Mouse (Mus musculus): Measurements from ENCODE around the gene 1700123O20Rik. TPM values are rescaled to one million over a fixed set of nuclear protein-coding genes. Genes with fewer than 3 reads are reported as not detected.

Gene 1700123O20Rik
- 72.7 and 96.5 TPM in 2 replicates for polyA plus RNA-seq (2012; rRNA removed)

DNA sequence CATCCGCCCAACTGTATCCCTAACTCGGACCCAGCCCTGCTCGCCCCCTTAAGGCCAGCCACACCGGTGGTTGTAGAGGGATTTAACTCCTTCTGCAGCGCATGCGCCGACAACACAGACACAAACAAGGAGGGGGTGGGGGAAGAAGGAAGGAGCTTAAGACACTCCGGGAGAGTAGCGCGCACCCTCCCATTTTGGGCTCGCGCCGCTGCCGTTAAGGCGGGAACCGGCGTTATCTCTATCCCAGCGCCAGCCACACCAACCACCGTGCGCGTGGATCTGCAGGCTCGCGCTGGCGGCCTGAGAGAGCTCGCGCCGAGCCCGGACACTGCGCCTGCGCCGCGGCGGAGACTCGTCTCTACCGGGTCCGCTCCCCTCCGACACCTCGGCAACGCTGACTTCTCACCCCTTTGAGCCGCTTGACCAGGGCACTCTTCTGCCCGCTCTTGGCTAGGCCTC, at the start of gene 1700123O20Rik:
1700123O20Rik (plus strand) TSS at position 154 of the 459 bp plus-strand sequence.

DNA sequence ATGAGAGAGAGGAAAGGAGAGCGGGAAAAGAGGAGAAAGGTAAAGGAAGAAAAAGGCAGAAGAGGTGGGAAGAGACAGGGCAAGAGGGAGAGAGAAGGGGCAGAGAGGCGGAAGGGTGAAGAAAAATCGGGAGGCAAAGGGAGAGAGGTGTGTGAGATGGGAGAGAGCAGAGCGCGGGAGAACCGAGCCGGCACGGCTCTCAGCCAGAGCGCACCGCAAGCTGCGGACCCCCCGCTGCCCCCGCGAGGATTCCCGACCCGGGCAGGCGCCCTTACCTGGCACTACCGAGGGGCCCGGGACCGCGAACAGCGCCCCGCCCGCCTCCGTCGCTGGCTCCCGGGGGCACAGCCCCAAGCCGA, 45.1 kb upstream of the 1700123O20Rik start, which contains the start of gene Gm17606:
Gm17606 (plus strand) TSS at position 7 of the 359 bp plus-strand sequence.

DNA sequence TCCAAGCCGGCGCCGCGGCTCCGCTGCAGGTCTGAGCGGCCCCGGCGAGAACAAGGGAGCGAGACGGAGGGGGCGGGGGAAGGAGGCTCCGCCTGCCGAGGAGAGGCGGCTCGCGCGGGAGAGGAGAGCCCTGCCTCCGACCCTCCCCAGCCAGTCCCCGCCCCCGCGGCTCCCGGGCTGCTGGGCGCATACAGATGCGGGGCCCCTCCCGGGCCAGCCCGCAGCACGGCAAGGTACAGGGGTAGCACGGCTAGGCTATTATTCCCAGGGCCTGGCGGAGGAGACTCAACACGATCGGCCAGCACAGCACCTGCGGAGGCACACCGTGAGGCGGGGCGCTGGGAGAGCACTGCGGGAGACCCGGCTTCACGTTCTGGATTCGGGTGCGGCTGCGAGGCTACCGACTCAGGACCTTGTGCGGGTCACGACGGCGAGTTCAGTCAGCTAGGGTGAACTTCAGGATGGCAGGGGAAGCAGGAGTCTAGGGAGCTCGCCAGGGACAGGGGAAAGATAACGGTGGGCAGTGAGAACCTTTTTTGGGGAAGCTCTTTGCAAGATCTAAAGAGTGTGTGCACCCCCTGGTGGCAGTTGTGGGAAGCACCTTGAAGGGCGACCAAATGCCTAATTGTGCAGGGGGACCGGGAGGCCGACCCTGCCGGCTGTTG, 44.6 kb upstream of the 1700123O20Rik start, which contains the start of gene Cdh24:
Cdh24 (minus strand) TSS at position 60 of the 665 bp plus-strand sequence.

DNA sequence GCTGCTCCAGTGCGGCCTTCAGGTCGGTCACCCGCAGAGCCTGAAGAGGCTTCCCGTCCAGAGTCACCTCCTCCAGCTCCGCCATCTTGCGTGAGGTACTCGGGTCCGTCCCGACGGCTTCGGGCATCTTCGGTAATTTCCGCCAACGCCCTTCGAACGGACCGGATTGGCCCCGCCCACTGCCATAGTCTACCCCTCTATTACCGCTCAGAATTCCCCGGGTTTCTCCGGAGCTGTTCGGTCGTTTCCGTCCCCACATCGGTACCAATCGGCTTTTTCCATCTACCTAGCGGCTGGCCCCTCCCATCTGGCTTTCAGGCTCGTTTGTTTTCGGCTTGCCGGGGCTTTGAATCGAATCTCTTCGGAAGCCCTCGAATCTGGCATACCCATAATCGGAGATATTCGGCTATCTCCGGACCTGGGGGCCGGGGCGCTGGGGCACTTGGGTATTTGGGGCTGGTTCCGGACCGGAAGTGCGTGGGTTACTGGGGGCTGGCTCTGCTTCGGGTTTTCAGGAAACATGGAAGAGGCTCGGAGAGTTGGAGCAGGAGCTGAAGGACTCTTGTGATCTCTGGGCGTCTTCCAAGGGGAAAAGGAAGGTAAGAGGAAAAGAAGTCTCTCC, 617 bp downstream of the 1700123O20Rik start, which contains the start of gene Acin1:
Acin1 (minus strand) TSS at position 410 of the 622 bp plus-strand sequence.

DNA sequence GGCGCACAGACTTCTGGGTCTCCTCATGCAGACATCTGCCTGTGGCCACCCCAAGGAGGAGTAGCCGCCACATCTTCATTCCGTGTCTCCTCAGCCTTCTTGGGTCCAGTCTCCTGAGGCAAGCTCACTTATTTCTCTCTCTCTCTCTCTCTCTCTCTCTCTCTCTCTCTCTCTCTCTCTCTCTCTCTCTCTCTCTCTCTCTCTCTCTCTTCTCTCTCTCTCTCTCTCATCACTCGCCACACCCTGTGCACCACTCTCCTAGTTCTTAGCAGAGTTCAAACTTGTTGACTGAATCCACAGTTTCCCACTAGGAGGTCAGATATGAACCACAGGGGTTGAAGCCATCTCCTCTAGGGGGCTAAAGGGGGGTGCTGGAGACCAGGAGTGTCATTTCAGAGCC, 12.7 kb downstream of the 1700123O20Rik start, which contains the start of gene Gm29776:
Gm29776 (minus strand) TSS at position 101 of the 400 bp plus-strand sequence.

DNA sequence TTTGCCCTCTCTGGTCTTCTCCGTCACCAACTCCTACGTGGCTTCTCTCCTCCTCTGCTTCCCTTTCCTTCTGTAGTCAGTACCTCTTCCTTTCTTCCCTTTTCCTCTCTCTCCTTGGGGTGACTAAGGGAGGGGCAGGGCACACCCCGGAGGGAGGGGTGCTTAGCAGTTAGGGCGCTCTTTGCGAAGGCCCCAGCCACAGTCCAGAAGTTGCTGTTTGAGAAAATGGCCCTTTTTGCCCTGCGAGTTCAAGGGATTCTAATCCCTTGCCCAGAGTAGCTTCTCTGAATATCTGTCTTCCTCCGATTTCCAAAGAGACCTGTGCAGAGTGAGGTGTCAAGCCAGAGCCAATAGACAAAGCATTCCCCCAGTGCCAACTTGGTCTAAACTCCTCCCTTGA, 26.1 kb downstream of the 1700123O20Rik start, which contains the start of gene Cebpe:
Cebpe (minus strand) TSS at position 101 of the 400 bp plus-strand sequence.

Other genes with a start within 250 kb of the 1700123O20Rik start
- 183 and 195 TPM in 2 replicates for gene Lrp10, start 222.1 kb upstream of the 1700123O20Rik start, polyA plus RNA-seq (2012; rRNA removed)
- gene Rem2, start 210.1 kb upstream of the 1700123O20Rik start, polyA plus RNA-seq (2012; rRNA removed): 5.3 and 7.4 TPM in 2 replicates
- 26.2 and 38.4 TPM in 2 replicates for gene Prmt5, start 168.7 kb upstream of the 1700123O20Rik start, polyA plus RNA-seq (2012; rRNA removed)
- gene Haus4, start 131.6 kb upstream of the 1700123O20Rik start, polyA plus RNA-seq (2012; rRNA removed): 18.1 and 26.5 TPM in 2 replicates
- 36.7 and 50.0 TPM in 2 replicates for gene Ajuba, start 108.7 kb upstream of the 1700123O20Rik start, polyA plus RNA-seq (2012; rRNA removed)
- 6.8 and 9.0 TPM in 2 replicates for gene 4931414P19Rik, start 80.2 kb upstream of the 1700123O20Rik start, polyA plus RNA-seq (2012; rRNA removed)
- 210 and 317 TPM in 2 replicates for gene Psmb5, start 68.2 kb upstream of the 1700123O20Rik start, polyA plus RNA-seq (2012; rRNA removed)
- 0.20 and 0.33 TPM in 2 replicates for gene Psmb11, start 64.8 kb upstream of the 1700123O20Rik start, polyA plus RNA-seq (2012; rRNA removed)
- gene Gm17606, start 45.3 kb upstream of the 1700123O20Rik start, polyA plus RNA-seq (2012; rRNA removed): not detected in 2 replicates
- 16.8 and 16.9 TPM in 2 replicates for gene Cdh24, start 44.9 kb upstream of the 1700123O20Rik start, polyA plus RNA-seq (2012; rRNA removed)
- 165 and 172 TPM in 2 replicates for gene Acin1, start 715 bp downstream of the 1700123O20Rik start, polyA plus RNA-seq (2012; rRNA removed)
- 0.26 and 0.71 TPM in 2 replicates for gene Gm29776, start 12.6 kb downstream of the 1700123O20Rik start, polyA plus RNA-seq (2012; rRNA removed)
- 2.2 and 2.5 TPM in 2 replicates for gene Cebpe, start 26.0 kb downstream of the 1700123O20Rik start, polyA plus RNA-seq (2012; rRNA removed)
- gene Slc7a8, start 95.7 kb downstream of the 1700123O20Rik start, polyA plus RNA-seq (2012; rRNA removed): 70.9 and 104 TPM in 2 replicates
- 0.19 and 0.30 TPM in 2 replicates for gene Rnf212b, start 127.9 kb downstream of the 1700123O20Rik start, polyA plus RNA-seq (2012; rRNA removed)
- 6.3 and 8.0 TPM in 2 replicates for gene Homez, start 184.7 kb downstream of the 1700123O20Rik start, polyA plus RNA-seq (2012; rRNA removed)
- 34.3 and 54.4 TPM in 2 replicates for gene Ppp1r3e, start 191.3 kb downstream of the 1700123O20Rik start, polyA plus RNA-seq (2012; rRNA removed)
- gene Bcl2l2, start 197.2 kb downstream of the 1700123O20Rik start, polyA plus RNA-seq (2012; rRNA removed): 48.5 and 61.4 TPM in 2 replicates
- gene Gm20521, start 197.2 kb downstream of the 1700123O20Rik start, polyA plus RNA-seq (2012; rRNA removed): 14.1 and 17.9 TPM in 2 replicates
- 120 and 167 TPM in 2 replicates for gene Pabpn1, start 206.3 kb downstream of the 1700123O20Rik start, polyA plus RNA-seq (2012; rRNA removed)
- gene Slc22a17, start 226.9 kb downstream of the 1700123O20Rik start, polyA plus RNA-seq (2012; rRNA removed): 262 and 375 TPM in 2 replicates
- 66.5 and 92.1 TPM in 2 replicates for gene Efs, start 239.9 kb downstream of the 1700123O20Rik start, polyA plus RNA-seq (2012; rRNA removed)
- 0.97 and 1.7 TPM in 2 replicates for gene Il25, start 246.5 kb downstream of the 1700123O20Rik start, polyA plus RNA-seq (2012; rRNA removed)